Mouse (Mus musculus) heart, postnatal 0 days (tissue): ENCODE data around the gene Lcn4.

Experiments used
- CTCF ChIP-seq: IDR thresholded peaks from 2 replicates; pipeline ENCODE4 v1.5.1; 2016; ENCODE audit warnings: antibody characterized with exemption, control low read depth, low read depth
- EP300 ChIP-seq: IDR thresholded peaks from 2 replicates; pipeline ENCODE4 v1.6.1; 2016; ENCODE audit warnings: antibody characterized with exemption, low read depth

DNA sequence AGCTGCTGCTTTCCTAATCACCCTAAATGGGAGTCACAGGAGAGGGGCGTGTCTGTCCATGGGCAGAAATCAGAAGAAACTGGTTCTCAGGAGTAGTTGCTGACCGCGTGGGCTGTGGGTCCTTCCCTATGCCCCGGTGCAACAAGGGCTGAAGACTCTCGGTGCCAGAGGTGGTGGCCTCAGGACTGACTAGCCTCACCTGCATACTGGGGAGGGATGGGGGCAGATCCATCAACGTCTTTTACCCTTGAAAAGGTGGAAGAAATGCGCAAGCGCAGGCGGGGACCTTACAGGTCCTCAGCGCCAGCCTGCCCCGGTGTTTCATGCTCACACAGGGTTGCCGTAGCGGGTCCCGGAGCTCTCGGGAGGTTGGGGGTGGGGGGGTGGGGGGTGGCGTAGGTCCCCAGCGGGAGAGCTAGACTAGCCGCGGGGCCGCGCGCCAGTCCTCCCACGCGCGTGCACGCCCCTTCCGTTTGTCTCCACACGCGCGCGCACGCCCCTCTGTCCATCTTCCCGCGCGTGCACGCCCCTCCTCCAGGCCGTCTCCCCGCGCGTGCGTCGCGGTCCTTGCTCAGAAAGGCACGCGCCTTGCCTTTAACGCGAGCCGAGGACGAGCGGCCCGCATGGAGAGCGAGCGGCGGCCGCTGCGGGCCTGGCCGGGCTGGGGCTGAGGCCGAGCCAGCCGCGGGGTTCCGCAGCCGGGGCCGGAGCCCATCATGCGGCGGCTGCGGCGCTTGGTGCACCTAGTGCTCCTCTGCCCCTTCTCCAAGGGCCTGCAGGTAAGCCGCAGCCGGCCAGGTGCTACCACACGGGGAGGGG lies 43.0 kb downstream of the Lcn4 start, which contains the start of gene Fam69b:
- no peak for TF ChIP-seq CTCF
- no peak for TF ChIP-seq EP300
